Mouse (Mus musculus) spleen, embryonic (tissue): ENCODE measurements at regions not wholly inside any gene's neighbourhood (a gene's known extent, or its start where the extent isn't known, plus 50 kb on each side); places are given as distances from the start of the nearest gene placed in this dataset.

Source experiments
- CTCF ChIA-PET: fragments of 350-600 bp; sonication (Branson Sonifier 250); formaldehyde crosslinking; loops from one replicate; lab custom pipeline; 2022; lab: Charles Lee

DNA sequence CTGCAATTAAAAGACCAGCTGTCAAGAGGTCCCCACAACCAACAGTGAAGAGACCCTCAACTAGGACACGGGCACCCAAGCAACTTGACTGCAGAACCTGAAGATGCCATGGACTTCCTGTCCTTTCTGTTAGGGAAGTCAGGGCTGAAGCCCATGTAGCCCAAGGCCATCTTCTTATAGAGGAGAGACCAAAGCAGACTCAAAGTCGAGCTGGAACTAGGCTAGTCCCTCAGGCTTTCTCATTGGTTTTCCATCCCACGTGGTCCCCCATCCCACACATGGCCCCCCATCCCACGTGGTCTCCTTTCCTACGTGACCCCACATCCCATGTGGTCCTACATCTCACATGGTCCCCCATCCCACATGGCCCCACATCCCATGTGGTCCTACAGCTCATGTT lies 125.1 kb upstream of the Haao start:
- CTCF ChIA-PET, result interaction anchor here (1.0 to 2.1 kb wide), 2 partner anchors 13 to 24 kb away, joined by 3 to 6 read pairs; no protein-coding TSS in a partner anchor

DNA sequence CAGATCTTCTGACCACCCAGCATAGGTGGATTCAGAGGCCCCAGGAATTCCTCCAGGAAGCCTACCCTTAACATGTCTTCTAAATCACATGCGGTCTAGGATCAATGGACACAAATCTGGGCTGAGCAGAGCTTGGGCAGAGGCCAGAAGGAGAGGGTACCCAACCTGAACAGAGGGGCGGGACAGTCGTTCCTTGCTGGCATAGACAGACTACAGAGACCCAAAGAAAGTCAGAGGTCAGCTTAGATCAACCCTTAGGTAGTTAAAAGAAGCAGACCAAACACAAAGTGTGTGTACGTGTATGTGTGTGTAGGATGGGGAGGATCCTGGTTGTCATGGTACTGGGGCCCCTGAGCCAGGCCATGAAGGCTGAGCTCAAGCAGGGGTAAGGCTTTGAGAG lies 124.7 kb upstream of the Haao start:
- CTCF ChIA-PET, result interaction anchor here (0.7 to 2.1 kb wide), 2 partner anchors 24 to 251 kb away, joined by 3 to 6 read pairs; no protein-coding TSS in a partner anchor

- CTCF ChIA-PET, result interaction anchor here (0.7 kb wide), 1 partner anchor 250 kb away, joined by 3 read pairs; no protein-coding TSS in a partner anchor
Measured at GRCm38 (mm10) chr17:83972026-83972425, 124.3 kb upstream of the Haao start.

GRCm38 (mm10) chr17:83969407-83969826 lies 121.7 kb upstream of the Haao start:
- CTCF ChIA-PET, result no interaction called here

- CTCF ChIA-PET, result interaction anchor here (0.7 kb wide), 1 partner anchor 86 kb away, joined by 5 read pairs; no protein-coding TSS in a partner anchor
Measured at GRCm38 (mm10) chr17:83968124-83968523, 120.4 kb upstream of the Haao start.

- CTCF ChIA-PET, result no interaction called here
Measured at GRCm38 (mm10) chr17:83967007-83967406, 119.2 kb upstream of the Haao start.

DNA sequence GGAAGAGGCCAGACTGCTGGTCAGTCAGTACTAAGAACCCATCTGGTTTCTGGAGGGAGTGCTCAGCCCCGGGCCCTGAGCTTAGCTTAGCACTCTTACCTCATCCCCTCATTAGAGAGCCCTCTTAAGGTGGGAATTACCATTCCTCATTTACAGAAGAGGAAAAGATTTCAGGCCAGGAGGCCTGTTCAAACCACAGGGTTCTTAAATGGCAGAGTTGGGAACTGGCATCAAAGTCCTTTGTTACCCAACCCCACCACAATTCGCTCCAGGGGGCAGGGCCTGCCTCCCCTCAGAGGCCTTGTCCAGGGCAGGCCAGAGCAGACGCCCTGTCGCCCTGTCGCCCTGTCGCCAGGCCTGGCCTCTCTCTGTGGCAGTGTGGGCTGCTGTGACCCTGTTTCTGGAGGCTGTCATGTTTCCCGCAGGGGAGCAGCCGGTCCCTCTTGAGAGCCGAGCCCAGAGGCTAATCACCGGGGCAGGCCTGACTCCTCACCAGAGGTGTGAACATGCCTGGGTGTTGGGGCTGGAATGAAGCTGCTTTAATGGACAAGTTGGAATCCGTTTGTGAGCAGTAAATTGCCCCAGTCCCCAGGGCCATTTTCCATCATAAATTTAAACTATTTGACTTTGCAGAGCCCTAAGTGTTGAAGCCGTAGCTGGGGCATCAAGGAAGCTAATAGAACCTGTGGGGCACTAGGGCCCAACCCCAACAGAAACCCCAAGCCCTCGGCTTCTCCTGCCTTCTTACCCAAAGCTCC lies 116.9 kb upstream of the Haao start:
- CTCF ChIA-PET, result no interaction called here

- CTCF ChIA-PET, result interaction anchor here (0.7 kb wide), 1 partner anchor 16 kb away, joined by 5 read pairs; no protein-coding TSS in a partner anchor
Measured at GRCm38 (mm10) chr17:83963561-83963960, 115.8 kb upstream of the Haao start.

GRCm38 (mm10) chr17:83962841-83963240 lies 115.1 kb upstream of the Haao start:
- CTCF ChIA-PET, result no interaction called here

GRCm38 (mm10) chr17:83962126-83962525 lies 114.4 kb upstream of the Haao start:
- CTCF ChIA-PET, result interaction anchor here (0.9 kb wide), 1 partner anchor 15 kb away, joined by 3 read pairs; no protein-coding TSS in a partner anchor

DNA sequence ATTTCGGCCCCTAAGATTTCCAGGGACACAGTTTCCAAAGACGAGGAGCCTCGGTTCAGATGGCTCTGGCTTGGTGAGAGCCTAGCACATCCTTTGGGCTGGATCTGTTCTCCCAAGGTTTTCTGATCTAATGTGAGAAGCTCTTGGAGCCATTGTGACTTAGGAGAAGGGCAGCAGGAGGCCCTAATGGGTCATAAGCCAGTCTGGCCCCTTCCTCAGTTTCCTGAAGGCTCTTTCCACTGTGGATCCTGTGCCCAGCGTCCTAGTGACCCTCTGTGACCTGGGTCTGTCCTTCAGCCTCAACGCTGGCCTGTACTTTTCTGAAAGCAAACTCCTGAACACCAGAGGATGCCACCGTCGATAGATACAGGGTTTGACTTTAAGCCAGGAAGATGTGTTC lies 113.1 kb upstream of the Haao start:
- CTCF ChIA-PET, result interaction anchor here (0.5 to 1.3 kb wide), 2 partner anchors 51 to 227 kb away, joined by 3 read pairs; no protein-coding TSS in a partner anchor

DNA sequence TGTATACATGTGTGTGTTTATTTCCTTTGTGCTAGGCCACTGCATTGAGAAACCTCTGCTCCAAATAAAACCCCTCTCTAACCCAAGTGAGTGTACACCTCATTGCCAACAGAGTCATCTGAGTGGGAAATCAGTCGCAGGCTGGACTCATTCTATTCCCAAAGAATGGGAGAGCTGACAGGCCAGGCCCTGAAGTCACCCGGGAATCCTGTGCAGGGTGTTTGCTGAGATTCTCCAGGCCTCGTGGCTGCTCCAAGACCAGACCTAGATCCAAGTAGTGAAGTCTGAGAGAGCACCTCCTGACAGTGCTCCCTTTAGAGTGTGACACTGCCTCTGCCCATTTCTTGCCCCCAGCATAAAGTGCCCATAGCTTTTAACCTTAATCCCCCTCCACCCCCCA lies 112.4 kb upstream of the Haao start:
- CTCF ChIA-PET, result interaction anchor here (1.3 kb wide), 1 partner anchor 51 kb away, joined by 3 read pairs; no protein-coding TSS in a partner anchor

- CTCF ChIA-PET, result no interaction called here
Measured at GRCm38 (mm10) chr17:83959159-83959848, 111.5 kb upstream of the Haao start.

DNA sequence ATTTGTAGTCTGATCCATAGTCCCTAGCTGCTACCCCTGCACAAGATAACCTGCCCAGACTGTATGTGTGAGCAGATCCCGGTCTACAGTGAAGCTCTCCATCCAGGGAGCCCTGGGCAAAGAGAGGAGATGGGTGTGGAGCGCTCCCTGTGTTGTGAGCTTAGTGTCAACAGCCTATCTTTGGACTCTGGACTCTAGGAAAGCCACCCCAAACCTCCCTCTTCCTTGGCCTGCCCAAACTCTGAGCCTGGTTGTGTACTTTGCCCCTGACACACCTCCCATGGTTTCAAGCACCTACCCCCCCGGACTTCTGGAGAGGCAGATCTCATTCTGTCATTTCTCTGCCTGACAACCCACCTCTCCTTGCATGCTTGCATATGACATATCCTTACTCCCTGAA lies 110.9 kb upstream of the Haao start:
- CTCF ChIA-PET, result no interaction called here

DNA sequence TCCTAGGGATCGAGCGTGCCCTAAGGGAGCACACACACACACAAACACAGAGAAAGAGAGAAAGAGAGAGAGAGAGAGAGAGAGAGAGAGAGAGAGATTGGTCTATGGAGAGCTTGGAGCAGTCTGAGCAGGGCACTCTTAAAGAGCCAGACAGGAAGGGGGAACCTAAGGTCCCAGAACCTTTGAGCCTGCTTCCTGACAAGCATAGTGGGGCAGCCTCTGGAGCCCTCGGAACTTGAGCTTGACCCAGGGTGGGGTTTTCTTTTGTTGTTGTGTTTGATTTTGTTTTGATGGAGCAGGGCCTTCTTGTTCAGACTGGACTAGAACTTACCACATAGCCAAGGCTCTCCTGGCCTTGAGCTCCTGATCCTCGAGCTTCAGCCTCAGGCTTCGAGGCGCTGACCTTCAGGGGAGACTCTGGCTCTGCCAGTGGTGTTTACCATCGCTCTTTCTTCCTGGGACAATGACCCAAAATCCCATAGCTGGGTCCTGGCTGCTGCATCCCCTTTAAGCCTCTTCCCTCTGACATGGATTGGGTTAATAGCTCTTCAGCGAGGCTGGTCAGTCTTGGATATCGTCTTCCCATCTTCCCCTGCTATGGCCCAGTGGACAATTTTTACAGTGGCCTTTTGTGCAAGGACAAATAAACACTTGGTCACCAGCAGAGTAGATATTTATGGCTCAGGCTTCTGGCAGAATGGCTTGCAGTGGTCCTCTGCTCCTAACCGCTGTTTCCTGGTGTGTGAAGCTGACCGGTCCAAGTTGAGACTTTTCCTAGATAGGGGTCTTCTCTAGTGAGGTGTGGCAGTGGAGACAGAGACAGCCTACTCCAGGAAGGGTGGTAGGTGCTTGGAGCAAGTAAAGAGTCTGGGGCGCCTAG lies 110.1 kb upstream of the Haao start:
- CTCF ChIA-PET, result no interaction called here

DNA sequence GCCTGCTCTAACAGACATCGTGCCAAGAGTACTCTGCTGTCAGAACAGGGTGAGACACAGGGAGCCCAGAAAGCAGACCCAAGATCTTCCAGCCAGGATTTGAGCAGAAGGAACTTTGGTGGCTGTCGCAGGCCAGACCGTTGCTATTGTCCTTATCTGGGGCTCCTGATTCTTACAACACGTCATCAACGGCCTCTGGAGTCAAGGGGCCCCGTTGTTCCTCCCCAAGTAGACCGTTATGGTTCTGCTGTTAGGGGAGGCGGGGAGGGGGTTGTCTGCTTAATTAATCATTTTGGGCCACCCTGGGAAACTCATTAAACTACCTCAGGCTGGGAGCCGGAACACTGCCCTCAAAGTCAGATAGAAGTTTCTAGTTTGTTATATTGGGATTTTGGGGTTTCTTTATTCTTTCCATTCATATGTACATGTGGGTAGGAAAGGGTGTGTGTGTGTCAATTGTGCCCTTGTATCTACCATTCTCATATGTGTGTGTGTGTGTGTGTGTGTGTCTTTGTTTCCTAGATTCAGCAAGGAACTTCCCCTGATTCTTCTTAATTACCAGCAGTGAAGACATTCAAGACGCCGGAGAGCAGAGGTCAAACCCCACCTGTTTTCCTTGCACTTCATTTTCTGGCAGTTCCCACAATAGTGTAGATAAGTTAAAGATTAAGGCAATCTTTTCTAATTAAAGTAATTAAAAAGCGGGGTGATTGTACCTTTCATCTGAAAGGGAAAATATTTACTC lies 109.2 kb upstream of the Haao start:
- CTCF ChIA-PET, result no interaction called here

DNA sequence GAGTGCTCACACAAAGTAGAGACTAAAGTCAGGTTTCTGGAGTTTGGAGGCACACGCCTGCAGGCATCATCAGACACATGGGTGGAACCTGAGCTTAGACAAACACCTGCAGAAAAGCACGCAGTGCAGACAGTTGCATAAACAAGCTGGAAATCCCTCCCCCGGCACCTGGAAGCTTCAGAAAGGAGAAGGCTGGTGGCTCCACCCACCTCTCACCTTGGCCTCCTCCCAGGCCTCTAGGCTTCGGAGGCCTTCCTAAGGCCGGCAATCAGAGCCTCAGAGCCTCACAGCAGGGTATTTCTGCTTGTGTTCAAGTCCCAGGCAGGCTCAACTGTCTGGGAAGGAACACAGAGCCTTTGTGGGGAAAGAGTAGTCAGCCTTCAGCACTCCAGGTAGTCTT lies 108.2 kb upstream of the Haao start:
- CTCF ChIA-PET, result no interaction called here

DNA sequence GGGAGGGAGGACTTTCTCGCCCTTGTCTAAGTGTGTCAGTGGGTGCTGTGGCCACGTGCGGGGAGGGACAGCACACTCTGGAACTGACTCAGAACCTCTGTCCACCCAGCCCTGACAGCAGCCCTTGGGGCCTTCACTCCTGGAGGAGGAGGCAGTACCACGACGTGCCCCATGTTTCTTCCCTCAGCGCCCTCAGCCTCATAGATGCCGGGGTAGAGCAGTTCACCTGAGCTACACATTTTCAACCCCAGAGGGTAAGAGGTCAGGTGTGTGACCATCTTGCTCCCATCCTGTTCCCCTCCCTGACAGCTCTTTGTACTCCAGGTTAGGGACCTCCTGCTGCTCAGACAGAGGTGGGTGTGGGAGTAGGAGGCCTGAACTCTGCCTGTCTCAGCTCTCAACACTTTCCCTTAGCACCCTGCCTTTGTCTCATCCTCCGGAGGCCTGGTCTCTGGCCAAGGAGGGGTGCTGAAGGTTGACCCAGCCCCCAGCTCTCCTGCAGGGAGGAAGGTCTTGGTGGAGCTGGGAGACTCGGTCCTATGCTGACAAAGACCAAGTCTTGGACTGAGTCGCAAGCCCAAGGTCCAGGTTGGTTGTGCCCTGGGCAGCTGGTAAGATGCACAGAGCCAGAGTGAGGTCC lies 107.4 kb upstream of the Haao start:
- CTCF ChIA-PET, result no interaction called here

DNA sequence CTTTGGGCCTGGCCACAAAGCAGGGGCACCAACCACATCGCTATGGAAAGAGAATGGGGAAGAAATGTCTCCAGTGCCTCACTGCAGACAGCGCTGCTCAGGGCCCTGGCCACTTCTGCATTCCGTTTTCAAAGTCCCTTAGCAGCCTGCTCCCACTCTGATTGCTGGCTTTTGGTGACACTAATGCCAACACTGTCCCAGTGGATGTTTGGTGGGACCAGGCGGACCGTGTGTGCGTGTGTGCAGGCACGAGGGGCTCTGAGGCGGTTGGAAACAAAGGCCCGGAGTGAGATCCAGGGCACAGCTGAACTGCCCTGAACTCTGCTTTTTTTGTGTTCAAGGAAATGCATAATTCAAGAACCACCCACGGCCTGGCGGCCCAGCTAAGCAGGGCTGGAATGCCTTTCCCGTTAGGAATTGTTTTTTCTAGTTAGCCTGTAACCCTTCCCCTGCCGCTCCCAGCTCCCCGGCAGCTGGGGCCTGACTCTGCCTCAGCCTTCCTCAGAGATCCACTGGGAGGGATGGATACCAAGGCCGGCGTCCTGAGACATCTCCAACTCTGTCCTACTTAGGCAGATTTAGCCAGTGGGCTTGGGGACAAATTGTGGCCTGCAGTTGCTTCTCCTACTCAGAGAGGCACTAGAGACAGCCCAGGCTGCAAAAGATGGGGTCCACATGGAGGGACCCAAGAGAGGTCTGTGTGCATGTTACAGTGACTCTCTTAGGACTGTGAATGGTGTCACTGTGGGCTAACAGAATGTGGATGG lies 106.7 kb upstream of the Haao start:
- CTCF ChIA-PET, result interaction anchor here (0.6 kb wide), 1 partner anchor 320 kb away, joined by 4 read pairs; no protein-coding TSS in a partner anchor
